Mouse (Mus musculus): ENCODE data around the gene Foxn1. TPM values are rescaled to one million over a fixed set of nuclear protein-coding genes. Genes with fewer than 3 reads are reported as not detected.
A peak's percentile ranks its signal among the peaks of the same experiment; 100 is the strongest.

Foxn1 gene
- polyA plus RNA-seq, 1 experiment: not detected

DNA sequence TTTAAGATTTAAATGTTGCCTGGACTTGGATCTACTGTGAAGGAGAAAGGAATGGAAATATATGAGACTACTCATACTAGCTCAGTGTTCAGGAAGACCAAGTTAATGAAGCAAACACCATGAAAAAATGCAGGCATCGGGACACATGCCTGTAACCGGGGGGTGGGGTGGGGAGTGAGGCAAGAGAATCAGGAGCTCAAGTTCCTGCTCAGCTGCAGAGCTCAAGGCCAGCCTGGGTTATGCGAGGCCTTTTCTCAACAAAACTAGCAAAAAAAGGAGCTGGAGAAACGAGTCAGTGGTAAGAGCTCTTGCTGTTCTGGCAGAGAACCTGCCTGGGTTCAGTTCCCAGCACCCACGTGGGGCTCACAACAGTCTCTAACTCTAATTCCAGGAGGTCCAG lies 52.4 kb downstream of the Foxn1 start:
- H3K4me3 ChIP-seq (ENCODE audit: insufficient read depth, low read depth, low read length): no peak overlapping the region
- no peak overlapping the region for H3K27ac ChIP-seq (replicated peaks; ENCODE audit: low read depth, low read length)
- no peaks in the 10 kb centered on the region for H3K4me1 ChIP-seq (ENCODE audit: control insufficient read depth, insufficient read depth, insufficient read length, low read length)

DNA sequence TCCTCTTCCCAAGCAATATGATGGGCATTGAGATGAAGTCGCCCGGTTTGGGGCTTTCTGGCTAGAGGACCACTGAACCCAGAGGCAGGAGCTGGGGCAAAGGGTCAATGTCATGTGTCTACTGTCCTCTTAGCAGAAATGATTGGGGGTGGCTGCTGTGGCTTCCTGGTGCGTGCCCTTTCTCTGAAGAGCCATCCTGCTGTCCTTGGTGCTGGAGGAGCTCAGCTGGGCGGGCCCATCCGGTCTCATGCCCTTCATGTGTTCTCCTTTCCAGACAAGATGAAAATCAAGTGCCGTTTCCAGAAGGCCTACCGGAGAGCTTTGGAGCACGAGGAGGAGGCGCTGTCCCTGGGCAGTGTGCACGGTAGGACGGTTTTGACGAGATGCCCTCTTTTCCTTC lies 53.7 kb downstream of the Foxn1 start:
- no peaks in the 10 kb centered on the region for H3K4me1 ChIP-seq (ENCODE audit: control insufficient read depth, insufficient read depth, insufficient read length, low read length)
- no peak overlapping the region for H3K27ac ChIP-seq (replicated peaks; ENCODE audit: low read depth, low read length)
- H3K4me3 ChIP-seq (ENCODE audit: insufficient read depth, low read depth, low read length): no peak overlapping the region

DNA sequence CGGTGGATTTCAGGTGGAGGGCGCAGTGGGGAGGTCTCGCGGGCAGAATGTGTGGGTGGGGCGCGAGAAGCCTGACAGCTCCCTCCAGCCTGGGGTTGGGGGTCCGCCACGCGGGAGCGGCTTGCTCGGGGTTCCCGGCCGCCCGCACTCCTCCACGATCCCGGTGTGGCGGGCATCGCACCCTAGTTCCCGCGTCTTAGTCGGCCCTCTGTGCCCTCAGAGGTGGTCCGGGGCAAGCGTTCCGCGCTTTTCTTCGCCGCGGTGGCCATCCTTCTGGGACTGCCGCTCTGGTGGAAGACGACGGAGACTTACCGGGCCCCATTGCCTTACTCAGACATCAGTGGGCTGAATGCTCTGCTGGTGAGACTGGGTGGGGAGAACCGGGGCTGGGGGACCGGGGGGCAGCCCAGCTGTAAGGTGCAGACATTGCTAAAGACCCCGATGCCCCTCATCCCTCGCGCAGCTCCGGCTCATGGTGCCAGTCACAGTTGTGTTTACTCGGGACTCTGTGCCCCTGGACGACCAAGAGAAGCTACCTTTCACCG lies 57.8 kb downstream of the Foxn1 start:
- Histone ChIP-seq H3K27ac (replicated peaks; ENCODE audit: low read depth, low read length) (no peak overlapping the region), H3K4me1 (ENCODE audit: control insufficient read depth, insufficient read depth, insufficient read length, low read length) (no peaks in the 10 kb centered on the region), H3K4me3 (ENCODE audit: insufficient read depth, low read depth, low read length) (peak overlapping the region; percentile 97)

DNA sequence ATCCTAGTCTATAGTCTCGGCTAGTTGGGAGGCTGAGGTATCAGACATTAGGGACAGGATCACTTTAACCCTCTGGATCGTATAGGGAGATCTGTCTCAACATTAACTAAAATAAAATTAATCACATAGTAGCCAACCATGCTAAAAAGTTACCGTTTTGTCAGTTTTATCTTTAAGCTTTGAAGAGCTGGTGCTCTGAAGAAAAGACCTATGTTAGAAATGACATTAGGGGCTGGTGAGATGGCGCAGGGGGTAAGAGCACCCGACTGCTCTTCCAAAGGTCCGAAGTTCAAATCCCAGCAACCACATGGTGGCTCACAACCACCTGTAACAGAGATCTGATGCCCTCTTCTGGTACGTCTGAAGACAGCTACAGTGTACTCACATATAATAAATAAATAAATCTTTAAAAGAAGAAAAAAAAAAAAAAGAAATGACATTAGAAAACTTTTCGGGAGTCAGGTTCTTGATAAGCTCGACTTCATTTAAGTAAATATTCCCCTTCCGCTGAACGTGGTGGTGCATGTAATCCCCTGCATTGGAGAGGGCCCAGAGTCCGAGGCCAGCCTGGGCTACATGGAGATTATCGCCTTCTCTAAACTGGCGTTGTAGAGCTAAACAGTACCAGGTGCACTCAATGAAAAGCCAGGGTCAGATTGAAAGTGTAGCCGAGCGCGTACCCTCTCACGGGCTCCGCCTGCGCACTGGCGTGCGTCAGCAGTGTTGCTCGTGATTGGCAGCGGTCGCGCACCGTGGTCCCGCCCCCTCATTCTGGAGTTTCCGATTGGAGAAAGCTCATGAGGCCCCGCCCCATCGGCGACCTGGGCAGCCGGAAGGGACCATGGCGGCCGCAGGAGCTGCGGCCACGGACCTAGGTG lies 58.5 kb downstream of the Foxn1 start, which contains the start of gene Pigs:
Pigs (plus strand) TSS at position 782 of the 878 bp plus-strand sequence.
- peak within 1 kb of the TSS; percentile 79 for H3K27ac ChIP-seq (replicated peaks; ENCODE audit: low read depth, low read length)
- peak within 1 kb of the TSS; percentile 97 for H3K4me3 ChIP-seq (ENCODE audit: insufficient read depth, low read depth, low read length)
- peaks cover 3% of the 10 kb centered on the region; the same call in 1 of the 2 replicates for H3K4me1 ChIP-seq (ENCODE audit: control insufficient read depth, insufficient read depth, insufficient read length, low read length)

DNA sequence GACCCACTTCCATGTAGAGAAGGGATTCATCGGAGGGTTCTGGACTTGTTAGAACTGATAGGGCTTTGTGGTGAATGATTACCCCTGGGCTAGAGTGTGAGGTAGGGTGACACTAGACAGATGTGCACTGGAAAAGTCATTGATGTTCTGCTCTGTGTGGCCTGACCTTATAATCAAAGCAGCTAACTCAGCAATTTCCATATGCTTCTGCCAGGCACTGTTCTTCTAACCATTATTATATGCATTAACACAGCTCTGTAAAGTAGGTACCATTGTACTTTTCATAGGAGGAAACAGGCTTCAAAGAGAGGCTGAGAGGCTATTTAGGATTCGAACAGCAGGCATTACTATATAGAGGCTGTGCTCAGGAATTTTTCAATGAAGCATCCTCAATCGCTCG lies 59.1 kb downstream of the Foxn1 start:
- peaks cover 4% of the 10 kb centered on the region; the same call in 1 of the 2 replicates for H3K4me1 ChIP-seq (ENCODE audit: control insufficient read depth, insufficient read depth, insufficient read length, low read length)
- H3K4me3 ChIP-seq (ENCODE audit: insufficient read depth, low read depth, low read length): no peak overlapping the region
- H3K27ac ChIP-seq (replicated peaks; ENCODE audit: low read depth, low read length): no peak overlapping the region

DNA sequence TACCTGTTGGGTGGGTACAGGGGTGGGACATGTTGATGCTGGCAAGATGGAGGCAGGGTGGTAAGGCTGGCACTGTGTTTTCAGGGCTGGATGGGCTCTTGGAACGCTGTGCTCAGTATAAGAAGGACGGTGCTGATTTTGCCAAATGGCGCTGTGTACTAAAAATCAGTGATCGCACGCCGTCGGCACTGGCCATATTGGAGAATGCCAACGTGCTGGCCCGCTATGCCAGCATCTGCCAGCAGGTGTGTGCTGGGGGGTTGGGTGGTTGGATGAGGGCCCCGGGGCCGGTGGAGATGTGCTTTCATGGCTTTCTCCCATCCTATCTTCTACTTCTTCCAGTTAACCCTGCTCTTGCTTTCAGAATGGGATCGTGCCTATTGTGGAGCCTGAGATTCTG lies 61.4 kb downstream of the Foxn1 start:
- peaks cover 4% of the 10 kb centered on the region; the same call in 1 of the 2 replicates for H3K4me1 ChIP-seq (ENCODE audit: control insufficient read depth, insufficient read depth, insufficient read length, low read length)
- no peak overlapping the region for H3K4me3 ChIP-seq (ENCODE audit: insufficient read depth, low read depth, low read length)
- H3K27ac ChIP-seq (replicated peaks; ENCODE audit: low read depth, low read length): no peak overlapping the region

DNA sequence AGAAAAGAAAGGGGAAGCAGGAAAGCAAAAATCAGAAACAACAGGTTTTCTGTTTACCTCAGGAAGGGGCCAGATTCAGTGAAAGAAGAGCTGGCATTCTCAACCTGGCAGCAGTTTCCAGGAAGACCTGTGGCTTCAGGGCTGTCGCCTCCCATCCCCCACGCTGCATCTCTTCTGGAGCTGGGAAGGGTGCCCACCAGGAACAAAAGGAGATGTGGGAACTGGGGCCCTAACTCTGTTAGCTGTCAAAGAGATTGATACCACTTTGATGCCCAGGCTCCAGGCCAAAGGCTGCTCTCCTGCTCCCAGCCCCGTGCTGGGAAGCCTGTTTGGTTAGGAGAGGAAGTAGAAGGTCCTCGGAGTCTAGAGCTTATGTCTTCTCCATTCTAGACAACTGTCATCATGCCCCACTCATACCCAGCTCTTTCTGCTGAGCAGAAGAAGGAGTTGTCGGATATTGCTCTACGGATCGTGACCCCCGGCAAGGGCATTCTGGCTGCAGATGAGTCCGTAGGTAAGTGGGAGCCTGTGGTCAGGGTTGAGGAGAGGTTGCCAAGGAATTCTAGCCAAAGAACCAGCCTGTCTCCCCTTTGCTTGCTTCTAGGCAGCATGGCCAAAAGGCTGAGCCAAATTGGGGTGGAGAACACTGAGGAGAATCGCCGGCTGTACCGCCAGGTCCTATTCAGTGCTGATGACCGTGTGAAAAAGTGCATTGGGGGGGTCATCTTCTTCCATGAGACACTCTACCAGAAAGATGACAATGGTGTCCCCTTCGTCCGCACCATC lies 62.2 kb downstream of the Foxn1 start:
- H3K27ac ChIP-seq (replicated peaks; ENCODE audit: low read depth, low read length): no peak overlapping the region
- H3K4me1 ChIP-seq (ENCODE audit: control insufficient read depth, insufficient read depth, insufficient read length, low read length): peaks cover 4% of the 10 kb centered on the region; the same call in 1 of the 2 replicates
- H3K4me3 ChIP-seq (ENCODE audit: insufficient read depth, low read depth, low read length): no peak overlapping the region

DNA sequence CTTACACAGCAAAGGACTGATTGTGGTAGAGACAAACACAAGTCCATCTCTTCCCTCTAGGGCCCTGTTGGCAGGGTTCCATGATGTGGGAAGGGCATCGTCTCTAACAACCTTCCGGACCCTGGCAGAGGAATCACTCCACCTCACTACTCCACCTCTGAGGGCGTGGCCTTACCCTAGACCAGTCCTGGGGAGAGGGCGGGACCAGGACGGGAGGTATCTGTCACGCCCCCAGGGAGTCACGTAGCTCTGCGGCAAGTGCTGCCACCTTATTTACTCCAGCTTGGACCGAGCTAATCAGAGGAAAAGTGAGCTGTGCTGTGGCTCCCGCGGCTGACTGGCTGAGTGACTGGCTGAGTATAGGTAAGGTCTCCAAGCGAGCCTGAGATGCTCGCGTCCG lies 63.5 kb downstream of the Foxn1 start, which contains the start of gene Aldoc:
Aldoc (plus strand) TSS at position 109 of the 400 bp plus-strand sequence.
- Histone ChIP-seq H3K27ac (replicated peaks; ENCODE audit: low read depth, low read length) (no peak within 1 kb of the TSS), H3K4me1 (ENCODE audit: control insufficient read depth, insufficient read depth, insufficient read length, low read length) (peaks cover 4% of the 10 kb centered on the region; the same call in 1 of the 2 replicates), H3K4me3 (ENCODE audit: insufficient read depth, low read depth, low read length) (no peak within 1 kb of the TSS)

DNA sequence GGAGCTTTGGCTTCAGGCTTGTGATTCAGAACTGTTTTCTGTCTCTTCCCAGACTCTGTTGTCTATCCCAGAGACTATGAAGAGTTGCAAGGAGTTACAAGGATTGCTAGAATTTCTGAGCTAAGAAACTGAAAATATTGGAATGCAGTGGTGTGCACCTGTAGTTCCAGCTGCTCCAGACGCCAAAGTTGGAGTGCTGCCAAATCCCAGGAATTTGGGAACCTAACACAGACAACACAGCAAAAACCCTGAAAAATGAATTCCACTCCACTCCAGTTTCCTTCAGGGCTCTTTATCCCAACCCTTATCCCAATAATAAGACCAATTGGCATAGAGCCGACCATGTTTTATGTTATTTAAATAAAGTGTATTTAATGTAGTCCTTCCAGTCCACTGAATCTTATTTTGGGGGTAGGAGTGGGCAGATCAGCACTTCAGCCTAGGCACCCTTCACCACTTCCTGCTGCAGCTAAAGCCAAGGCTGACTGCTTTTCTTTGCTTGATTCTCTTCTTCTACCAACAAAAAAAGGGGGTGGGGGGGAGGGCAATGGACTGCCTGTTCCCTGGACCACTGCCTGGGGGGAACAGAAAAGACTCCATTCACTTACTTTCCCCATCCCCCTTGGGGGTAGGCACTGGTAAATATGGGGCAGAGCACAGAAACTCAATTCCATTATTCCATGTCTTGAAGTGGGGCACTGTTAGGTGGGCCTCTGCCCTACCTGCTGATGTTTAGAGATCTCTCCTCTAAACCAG lies 64.1 kb downstream of the Foxn1 start:
- Histone ChIP-seq H3K4me3 (ENCODE audit: insufficient read depth, low read depth, low read length) (no peak overlapping the region), H3K4me1 (ENCODE audit: control insufficient read depth, insufficient read depth, insufficient read length, low read length) (peaks cover 4% of the 10 kb centered on the region; the same call in 1 of the 2 replicates), H3K27ac (replicated peaks; ENCODE audit: low read depth, low read length) (no peak overlapping the region)

DNA sequence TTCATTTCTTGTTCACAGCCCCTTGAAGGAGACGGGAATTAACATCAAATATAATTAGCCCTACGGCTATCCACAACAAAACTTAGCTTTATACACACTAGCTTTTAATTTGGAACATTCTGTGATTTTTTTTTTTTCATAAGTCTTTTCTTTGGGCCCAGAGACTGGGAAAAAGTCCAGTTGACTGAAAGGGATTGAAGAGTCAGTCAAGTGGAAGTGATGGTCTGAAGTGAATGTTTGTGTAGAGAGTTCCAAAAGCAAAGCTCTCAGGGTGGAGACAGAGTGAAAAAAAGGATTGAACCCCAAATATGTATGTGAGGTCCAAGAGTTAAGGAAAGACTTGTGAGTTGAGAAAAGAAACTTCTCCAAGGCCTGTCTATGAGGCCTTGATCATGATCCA lies 67.9 kb downstream of the Foxn1 start:
- H3K4me3 ChIP-seq (ENCODE audit: insufficient read depth, low read depth, low read length): no peak overlapping the region
- H3K27ac ChIP-seq (replicated peaks; ENCODE audit: low read depth, low read length): no peak overlapping the region

DNA sequence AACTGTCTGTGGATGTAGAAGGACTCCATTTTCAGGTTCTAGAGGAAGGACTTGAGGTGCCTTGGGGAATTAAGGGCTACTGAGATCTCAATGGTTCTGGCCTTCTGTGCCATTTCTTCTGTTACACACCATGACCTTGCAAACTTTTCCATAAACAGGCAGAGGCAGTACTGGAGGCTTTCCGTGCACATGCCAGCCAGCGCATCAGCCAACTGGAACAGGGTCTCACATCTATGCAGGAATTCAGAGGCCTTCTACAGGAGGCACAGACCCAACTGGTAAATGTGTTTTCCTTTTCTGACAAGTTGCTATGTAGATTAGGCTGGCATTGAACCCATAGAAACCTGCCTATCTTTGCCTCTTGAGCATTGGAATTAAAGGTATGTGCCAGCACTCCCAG lies 72.7 kb downstream of the Foxn1 start:
- H3K27ac ChIP-seq (replicated peaks; ENCODE audit: low read depth, low read length): no peak overlapping the region
- H3K4me1 ChIP-seq (ENCODE audit: control insufficient read depth, insufficient read depth, insufficient read length, low read length): no peaks in the 10 kb centered on the region; the same call in 1 of the 2 replicates
- H3K4me3 ChIP-seq (ENCODE audit: insufficient read depth, low read depth, low read length): no peak overlapping the region

More for the DNA sequence above, 67.9 kb downstream of the Foxn1 start:
- peaks cover 4% of the 10 kb centered on the region; the same call in 1 of the 2 replicates for H3K4me1 ChIP-seq (ENCODE audit: control insufficient read depth, insufficient read depth, insufficient read length, low read length)

DNA sequence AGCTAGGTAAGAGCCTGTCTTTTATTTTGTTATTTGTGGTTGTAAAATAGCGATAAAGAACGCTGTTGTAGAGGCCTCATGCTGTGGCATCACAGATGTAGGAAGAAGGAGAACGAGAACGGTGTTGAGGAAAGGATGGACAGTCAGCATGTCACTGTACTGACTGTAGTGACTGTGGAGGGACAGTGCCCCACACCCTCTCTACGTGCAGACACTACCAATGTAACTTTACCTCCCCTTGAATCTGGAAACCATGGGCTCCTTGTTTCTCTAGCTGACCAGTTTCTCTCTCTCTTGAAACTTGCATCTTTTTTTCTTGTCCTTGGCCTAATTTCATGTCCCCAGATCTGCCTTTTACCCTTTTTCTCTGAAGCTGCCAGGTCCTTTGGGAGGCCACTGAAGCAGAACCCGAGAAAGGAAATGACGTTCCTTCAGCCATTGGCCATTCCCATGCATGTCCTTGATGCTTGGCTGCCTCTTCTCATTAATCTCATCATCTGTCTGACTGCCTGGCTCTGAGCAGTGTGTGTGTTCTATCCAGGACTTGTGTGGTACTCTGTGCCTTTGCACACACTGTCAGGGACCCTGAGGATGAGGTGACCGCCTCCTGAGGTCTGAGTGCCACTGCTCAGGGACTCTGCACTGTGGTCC lies 75.4 kb downstream of the Foxn1 start:
- no peaks in the 10 kb centered on the region; the same call in 1 of the 2 replicates for H3K4me1 ChIP-seq (ENCODE audit: control insufficient read depth, insufficient read depth, insufficient read length, low read length)
- H3K27ac ChIP-seq (replicated peaks; ENCODE audit: low read depth, low read length): 0 out of 2 replicates have a peak overlapping the region, but pooled peaks have one; percentile 19
- H3K4me3 ChIP-seq (ENCODE audit: insufficient read depth, low read depth, low read length): no peak overlapping the region
